Mouse (Mus musculus) monocyte, adult 2 months (primary cell): ENCODE measurements at regions not wholly inside any gene's neighbourhood (a gene's known extent, or its start where the extent isn't known, plus 50 kb on each side); places are given as distances from the start of the nearest gene placed in this dataset.

Experiments used
- DNase-seq, 2 experiments: peaks; one replicate each; pipeline ENCODE4 v3.0.0; 2022; ENCODE audit warnings: low spot score in 2 of 2, low read depth in 1 of 2

GRCm38 (mm10) chr12:59330753-59331152 is 111.2 kb upstream of the Fbxo33 start:
- DNase-seq = no peak

- DNase-seq = no peak
Measured at GRCm38 (mm10) chr12:59312703-59313102, 93.2 kb upstream of the Fbxo33 start.

GRCm38 (mm10) chr12:59307958-59308357 is 88.4 kb upstream of the Fbxo33 start:
- DNase-seq = peak in 1 of 2 experiments; percentile 0

DNA sequence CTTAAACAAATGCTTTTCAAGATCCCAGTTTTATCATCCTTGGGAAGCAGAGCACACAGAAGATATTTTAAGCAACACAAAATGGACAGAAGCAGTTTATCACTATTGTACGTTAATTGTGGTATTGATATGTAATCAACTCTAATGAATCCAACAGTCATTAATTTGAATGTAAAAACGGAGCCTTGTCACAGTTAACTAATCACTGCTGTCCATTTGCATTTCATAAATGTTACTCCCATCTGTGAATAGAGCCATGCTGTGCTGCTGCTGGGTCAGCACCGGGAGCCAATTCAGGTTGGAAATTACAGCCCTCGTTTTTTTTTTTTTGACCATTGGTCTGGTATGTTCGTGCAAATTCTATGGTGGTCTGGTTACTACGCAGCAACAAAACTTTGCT is 85.0 kb upstream of the Fbxo33 start:
- no peak for DNase-seq
